Mouse (Mus musculus) c-Kit-positive CD71-positive TER-119-negative erythroid progenitor cells, embryonic 14.5 days (primary cell): Measurements from ENCODE around the gene Cfap126.
A peak's percentile ranks its signal among the peaks of the same experiment; 100 is the strongest.

Experiments used
- DNase-seq: peaks from one replicate; pipeline ENCODE4 v3.0.0-alpha.2; 2013; ENCODE audit warnings: low read depth

The Cfap126 gene

DNA sequence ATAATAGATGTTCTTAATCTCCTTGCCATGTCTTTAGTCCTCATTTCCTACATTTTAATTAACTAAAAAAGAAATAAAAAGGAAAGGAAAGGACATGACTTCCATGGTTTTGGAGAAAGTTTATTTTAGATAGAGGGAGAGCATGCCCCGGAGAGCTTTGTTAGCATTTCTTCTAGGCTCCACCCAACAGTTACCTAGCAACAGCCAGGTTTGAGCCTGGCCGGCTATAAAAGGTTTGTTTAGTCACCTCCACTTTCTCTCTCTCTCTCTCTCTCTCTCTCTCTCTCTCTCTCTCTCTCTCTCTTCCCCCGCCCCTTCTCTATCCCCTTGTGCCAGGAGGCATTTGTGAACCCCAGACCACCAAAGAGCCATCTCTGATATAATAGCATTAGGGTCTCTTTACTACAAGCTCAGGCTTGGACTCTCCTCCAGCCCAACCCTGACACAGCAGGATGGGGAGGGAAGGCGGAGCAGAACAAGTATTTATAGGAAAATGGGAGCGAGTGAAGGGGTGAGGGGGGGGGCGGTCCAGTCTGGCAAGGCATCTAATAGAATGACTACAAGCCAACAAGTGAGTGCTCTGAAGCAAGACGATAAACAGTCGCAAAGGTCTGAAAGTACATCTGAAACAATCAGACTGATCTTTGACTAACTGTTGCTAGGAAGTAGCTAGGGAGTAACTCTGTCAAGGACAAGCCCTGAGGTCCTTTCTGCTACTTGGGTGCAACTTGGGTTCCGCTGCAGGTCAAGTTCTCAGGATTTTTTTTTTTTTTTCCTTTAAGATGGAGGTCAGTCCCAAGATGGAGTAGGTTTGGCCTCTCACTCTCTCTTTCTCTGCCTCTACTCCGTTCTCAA lies 17.4 kb upstream of the Cfap126 start:
- DNase-seq = no peak

DNA sequence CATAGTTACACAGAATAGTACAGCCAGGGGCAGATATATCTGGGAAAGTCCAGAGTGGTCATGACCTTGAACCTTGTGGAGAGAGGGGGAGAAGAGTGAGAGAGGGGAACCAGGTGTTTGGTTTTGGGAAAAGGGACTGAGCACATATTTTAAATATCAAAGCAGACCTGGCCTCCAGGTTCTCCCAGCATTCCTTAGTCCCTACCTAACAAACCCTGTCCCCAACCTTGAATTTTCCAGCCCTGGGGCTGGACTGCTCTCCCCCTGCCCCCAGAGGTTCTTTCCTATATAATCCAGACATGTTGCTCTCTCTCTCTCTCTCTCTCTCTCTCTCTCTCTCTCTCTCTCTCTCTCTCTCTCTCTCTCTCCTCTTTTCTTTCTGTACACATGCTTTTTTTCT lies 16.6 kb upstream of the Cfap126 start:
- DNase-seq = no peak

DNA sequence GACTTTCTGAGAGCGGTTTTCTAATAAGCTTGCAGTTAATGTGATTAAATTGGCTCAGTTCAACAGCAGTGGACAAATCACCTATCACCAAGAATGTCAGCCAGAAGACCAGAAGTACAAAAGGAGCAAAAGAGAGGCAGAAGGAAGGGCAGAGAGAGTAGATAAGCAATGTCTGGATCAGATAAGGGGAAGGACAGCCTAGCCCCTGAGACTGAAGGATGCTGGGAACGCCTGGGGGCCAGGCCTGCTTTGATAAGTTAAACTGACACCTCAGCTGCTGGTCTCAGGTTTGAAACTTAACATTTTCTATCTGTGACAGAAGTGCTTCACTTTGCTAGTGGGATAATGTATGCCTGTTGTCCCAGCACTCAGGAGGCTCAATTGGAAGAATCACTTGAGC lies 16.1 kb upstream of the Cfap126 start:
- peak; percentile 72 for DNase-seq

DNA sequence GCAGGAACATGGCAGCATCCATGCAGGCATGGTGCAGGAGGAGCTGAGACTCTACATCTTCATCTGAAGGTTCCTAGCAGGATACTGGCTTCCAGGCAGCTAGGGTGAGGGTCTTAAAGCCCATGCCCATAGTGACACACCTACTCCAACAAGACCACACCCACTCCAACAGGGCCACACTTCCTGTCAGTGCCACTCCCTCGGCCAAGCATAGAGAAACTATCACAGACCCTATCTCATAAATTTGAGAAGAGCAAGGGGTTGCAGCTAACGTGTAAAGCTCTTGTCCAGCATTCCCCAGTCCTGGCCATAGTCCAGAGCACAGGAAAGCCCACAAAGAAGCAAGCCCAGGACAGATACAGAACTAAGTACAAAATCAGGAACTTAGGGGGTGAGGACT lies 12.7 kb upstream of the Cfap126 start:
- no peak for DNase-seq

DNA sequence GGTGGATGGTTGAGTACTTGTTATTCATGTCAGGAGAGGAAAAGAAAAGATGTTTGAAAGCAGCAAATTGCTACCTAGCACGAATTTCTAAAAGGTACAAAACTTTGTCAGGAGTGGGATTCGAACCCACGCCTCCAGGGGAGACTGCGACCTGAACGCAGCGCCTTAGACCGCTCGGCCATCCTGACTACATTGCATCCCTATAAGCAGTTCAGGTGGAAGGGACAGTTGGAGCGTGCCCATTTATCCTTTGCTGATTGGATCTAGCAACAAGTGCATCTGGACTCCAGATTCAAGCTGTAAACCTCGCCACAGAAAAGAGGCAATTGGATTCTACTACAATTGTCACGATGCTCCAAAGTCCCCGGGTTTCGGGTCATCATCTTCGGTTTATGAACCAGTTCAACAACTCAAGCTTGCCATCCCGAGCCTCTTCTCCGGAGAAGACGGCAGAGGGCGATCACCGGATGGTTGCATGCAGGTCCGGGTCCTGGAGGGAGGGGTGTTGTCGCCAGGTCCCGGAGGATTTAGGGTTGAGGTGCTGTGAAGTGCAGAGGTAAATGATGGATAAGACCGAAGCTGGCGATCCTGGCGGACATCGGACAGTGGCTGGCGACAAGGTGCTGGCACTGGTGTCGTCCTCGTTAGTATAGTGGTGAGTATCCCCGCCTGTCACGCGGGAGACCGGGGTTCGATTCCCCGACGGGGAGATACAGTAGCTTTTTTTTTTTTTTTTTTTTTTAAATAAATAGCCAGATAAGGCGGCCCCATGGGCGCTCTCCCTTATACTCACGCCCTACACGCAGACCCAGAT lies 11.8 kb upstream of the Cfap126 start:
- peak; percentile 70 for DNase-seq

DNA sequence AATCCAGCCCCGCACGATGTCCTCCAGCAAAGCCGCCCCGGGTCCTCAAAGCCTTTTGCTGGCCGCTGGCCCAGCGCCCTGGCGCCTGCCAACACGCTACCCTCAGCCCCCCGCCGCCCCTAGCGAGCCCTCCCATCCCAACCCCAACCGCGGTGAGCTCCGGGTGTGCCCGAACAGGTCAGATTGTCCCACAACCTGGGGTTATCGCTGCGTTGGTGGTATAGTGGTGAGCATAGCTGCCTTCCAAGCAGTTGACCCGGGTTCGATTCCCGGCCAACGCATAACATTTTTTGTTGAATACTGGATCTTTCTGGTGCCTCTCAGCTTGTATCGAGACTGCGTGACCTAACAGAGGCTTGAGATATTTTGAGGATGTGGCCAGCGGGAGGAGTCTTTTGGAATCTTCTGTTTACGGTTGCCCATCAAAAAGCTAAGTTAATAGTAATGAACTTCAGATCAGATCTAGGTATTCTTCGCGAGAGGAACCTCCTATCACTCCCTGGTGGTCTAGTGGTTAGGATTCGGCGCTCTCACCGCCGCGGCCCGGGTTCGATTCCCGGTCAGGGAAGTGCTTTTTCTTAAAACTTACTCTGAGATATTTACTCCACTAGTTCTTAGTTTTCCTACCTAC lies 11.1 kb upstream of the Cfap126 start:
- peak; percentile 76 for DNase-seq

DNA sequence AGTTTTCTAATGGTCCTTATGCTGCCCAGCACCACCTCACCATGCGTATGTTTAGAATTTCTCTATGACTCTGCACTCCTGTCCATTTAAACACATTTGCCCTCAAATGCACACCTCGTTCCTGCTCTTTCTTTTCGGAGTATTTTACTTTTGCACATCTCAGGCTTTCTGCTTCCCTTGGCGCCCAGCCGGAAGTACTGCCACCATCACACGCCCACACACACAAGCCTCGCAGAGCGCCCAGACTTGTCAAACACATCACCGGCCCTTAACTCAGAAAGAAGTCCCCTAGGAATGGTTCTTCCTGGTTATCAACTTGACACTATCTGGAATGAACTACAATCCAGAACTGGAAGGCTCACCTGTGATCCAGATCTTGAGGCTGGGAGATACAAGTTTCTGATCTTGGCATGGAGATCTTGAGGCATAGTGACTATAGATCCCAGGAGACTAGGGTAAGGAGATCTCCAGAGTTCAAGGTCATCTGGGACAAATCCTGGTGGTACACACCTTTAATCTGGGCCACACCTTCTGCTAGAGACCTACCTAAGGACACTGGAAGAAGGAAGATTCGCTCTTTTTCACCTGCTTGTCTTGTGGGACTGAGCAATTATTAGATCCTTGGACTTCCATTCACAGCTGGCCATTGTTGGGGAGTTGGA lies 10.4 kb upstream of the Cfap126 start:
- peak; percentile 55 for DNase-seq

DNA sequence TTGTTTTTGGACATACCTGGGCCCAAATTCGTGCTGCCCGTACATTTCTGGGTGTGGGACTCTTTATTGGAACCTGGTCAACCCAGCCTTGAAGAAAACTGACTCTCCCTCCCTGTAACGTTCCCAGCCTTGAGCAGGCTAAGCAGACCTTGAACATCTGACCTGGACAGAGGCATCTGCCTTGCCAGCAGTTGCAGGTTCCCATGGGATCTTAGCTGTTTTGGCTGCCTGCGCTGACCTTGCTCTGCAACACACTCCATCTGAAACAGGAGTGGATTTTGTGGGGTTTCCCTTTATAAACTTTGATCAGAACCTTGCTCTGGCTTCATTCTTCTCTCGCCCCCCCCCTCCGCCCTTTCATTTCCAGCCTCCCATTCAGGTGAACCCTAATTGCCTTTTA lies 8.5 kb upstream of the Cfap126 start:
- DNase-seq = no peak

DNA sequence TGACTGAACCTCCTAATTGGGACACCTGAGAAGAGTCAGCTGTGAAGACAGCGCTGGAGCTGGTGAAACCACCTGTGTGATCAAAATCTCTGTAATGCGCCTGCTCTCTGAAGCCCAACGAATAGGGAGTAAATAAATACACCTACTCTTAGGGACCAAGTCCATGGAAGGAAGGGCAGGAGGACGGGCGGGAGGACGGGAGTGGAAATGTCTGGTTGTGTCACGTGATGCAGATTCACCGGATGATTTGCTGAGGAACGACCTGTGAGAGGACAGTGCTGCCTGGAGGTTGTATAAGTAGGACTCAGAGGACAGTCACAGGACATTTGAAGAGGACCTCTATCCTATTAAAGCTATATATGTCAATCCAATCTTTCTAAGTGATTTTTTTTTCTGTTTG lies 4.1 kb upstream of the Cfap126 start:
- DNase-seq = no peak

DNA sequence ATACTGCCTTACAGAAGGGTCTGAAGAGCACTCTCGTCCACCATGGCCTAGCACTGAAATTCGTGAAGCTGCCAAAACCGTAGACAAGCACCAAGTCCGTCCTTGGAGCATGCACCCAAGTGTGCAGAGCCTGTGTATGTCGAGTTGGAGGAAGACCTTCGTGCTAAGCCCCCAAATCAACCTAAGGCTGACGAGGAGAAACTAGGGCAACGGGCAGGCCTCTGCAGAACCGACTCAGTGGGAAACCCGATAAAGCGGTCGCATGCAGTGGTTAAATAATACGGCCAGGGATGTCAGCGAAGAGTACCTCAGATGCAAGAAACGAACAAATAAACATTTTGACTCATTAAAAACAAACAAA lies 3.1 kb upstream of the Cfap126 start:
- no peak for DNase-seq

DNA sequence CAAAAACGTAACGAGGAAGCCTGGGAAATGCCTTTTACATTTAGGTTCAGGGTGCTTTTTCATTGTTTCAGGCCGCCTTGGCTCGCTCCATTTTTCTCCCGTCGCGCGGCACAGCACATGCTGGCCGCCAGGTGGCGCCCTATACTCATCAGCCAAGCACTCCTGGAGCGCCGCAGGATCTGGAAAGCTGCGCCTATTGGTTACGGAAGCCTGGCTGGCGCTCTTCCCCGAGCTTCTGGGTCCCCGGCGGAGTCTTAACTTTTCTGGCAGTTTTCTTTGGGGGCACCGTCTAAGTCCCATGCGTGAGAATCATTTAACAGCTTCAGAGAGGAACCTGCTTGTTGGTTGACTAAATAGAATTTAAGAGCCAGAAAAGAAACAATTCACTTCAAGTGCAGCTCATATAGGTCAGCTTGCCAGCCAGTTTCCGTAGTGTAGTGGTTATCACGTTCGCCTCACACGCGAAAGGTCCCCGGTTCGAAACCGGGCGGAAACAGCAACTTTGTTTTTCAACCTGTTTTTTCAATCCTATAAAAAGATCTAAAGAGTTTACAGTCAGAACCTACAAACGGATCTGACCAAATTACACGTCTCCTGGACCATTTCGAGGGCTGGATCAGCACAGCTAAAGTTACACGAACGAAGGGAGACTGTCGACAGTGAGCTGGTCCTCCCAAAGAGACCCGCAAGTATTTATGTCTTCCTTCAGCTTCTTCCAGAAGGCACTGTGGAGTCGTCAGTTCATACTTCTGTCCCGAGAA lies 2.5 kb upstream of the Cfap126 start:
- peak; percentile 87 for DNase-seq

DNA sequence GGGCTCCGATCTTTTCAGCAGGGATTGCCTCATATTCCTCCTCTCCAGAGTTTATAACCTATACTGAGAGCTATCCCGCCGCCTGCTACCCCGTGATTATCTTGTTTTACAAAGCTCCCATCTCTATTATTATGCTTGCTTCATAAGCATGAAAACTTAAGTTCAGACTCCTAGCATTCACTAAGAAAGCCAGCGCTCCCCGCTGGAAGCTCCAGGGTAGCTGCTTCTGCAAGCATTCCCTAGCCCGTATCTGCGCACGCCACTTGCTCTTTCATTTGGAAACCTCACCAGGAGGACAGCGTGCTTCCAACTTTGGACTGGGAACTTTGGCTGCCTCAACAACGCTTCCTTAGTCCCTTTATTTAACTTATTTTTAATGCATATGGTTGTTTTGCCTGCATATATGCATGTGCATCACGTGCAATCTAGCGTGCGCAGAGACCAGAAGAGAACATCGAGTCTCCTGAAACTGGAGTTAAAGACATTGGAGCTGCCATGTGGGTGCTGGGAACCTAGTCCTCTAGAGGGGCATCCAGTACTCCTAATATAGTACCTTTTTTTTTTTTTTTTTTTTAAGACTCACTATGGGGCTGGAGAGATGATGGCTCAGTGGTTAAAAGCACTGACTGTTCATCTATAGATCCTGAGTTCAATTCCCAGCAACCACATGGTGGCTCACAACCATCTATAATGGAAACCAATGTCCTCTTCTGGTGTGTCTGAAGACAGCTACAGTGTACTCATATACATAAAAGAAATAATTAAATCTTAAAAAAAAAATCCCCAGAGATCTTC lies 1.7 kb upstream of the Cfap126 start:
- DNase-seq = peak; percentile 58

DNA sequence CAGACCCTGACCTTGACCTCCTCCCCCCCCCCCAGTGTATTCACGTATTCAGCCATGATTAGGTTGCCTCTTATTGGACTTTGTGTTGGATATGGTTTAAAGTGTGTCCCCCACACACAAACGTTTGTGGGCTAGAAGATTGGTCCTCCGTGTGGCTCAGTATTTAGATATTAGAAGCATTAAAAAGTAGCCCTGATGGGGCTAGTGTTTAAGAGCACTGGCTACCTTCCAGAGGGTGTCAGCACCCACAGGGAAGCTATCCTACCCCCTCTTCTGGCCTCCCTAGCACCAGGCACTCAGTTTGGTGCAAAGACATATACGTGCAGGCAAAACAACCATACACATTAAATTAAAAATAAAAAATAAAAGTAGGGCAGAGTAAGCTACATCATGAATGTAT lies 732 bp upstream of the Cfap126 start:
- no peak for DNase-seq

DNA sequence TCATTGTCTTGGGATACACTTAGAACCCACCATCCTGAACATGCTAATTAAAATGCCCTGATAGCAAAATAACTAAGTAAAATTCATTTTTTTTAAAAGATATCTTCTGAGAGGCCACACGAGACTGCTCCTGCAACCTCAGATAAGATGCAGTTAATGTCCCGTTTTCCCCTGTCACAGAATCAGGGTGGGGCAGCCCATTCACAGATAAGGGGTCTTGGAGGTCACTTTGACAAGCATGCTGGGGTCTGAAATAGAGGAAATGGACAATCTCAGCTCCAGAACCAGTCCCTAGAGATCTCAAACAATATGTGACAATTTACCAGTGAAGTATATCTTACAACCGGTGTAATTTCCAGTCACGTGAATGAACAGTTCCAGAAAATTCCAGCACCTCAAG lies 2.6 kb downstream of the Cfap126 start:
- DNase-seq = no peak

DNA sequence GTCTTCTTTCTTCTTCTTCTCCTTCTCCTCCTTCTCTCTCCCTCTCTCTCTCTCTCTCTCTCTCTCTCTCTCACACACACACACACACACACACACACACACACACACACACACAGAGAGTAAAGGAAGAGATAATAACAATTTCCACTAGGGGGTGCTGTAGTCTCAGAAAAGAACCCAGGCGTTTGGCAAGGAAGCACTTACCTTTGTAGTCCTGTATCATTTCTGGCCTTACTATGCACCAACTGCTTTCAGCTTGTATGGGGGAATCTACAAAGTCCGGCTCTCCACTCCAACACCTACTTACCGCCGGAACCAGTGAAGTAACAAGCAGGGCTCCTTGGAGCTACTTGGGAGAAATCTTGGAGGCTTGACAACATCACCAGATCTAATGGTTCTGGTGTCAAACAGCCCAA lies 4.6 kb downstream of the Cfap126 start:
- DNase-seq = peak; percentile 81

DNA sequence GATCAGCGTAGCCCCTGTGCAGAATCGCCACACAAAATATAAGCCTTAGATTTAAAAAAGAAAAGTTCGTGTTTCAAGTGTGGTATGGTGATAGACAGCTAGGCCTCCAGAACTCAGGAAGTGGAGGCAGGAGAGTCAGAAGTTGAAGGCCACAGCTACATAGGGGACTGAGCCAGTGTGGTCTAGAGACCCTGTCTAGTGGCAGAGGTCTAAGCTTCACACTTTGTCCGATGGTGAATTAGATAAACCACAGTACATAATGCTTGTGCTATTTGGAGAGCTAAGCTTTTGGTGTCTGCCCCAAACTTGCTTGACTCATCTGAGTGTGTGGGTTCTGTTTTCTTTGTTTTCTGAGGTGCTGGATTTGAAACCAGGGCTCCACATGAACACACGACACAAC lies 5.3 kb downstream of the Cfap126 start:
- no peak for DNase-seq

DNA sequence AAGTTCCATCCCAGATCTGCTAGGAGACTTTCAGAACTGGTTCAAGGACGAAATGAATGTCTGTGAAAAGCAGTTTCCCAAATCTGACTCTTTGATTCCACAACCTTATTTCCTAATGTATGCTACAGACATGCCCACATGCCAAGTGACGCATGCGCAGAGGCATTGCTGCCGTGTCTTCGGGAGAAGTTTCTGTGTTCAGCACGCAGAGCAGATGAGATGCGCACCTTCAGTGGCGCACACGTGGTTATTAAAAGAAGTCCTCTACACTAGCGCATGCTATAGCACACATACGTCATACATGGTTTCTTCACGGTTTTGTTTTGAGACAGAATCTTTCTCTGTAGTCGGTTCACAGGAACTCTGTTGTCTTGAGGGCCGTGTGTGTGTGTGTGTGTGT lies 5.7 kb downstream of the Cfap126 start:
- no peak for DNase-seq

DNA sequence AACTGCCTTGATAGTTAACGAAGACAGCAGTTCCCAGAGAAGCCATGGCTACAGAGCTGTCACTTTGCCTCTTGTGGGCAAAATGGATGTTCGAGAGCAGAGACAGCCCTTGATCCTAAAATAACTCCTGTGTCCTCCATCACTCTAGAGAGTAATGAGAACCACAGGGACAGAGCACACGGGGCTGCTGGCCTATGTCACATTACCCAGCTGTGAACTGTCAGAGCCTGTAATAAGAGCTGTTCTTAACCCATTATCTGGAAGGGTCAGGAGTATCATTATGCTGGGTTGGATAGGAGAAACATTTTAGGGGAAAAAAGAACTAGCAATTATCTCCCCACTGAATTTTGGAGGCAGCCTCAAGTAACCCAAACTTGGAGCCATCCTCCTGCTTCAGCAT lies 7.2 kb downstream of the Cfap126 start:
- no peak for DNase-seq

DNA sequence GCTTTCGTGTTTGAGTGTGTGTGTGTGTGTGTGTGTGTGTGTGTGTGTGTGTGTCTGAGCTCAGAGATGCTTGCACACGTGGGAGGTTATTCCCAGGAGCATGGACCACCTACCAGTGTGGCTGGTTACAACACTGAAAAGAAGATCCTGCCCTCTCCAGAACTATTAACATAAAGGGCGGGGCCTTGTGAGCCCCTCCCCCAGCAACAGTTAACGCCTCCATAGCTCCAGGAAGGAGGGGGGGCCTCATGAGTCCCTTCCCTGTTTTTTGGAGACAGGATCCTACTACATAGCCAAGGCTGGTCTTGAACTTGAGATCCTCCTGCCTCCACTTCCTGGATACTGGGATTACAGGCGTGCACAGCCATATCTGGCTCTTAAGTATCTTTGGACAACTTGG lies 8.1 kb downstream of the Cfap126 start:
- no peak for DNase-seq

DNA sequence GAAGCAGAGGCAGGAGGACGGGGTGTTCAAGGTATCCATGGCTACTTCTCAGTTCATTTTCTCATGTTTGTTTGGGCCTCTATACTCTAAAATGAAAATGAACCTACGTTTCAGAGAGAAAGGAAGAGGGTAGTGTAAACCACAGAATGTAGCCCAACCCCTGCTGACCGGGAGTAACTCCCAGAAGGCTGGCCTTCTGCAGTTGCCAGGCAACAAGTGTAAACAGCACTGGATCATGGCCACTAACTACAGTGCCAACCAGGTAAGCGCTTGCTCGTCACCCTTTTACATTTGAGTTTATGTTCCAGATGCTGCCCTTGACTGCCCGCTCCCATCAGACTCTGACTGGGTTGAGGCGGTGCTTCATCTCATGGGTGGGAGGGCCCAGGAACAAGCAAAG lies 9.2 kb downstream of the Cfap126 start:
- DNase-seq = no peak

DNA sequence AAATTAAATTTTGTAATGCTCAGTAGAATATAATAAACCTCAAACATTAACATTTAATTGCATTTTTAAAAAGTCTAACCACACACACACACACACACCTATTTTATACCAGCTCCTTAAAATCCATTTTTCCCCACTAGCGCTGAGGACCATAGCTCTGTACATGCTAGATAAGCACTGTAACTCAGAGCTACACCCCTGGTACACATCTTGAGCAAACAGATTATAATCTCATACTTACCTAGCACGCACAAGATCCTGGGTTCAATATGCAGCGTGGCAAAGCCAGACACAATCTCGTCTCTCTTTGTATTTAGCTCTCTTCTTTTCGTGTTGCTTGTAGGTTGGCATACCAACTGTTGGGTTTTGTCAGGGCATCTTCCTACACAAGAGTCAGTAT lies 10.7 kb downstream of the Cfap126 start:
- DNase-seq = no peak
